Mouse (Mus musculus) brain, embryonic 18.5 days (tissue): ENCODE measurements around the gene Cldn19.
"Not testable (repeated sequence)": the region's sequence is repeated elsewhere in the genome, so short reads cannot be mapped to it uniquely, and the experiment has no call there.

ENCODE experiments used
- DNase-seq: peaks from one replicate; pipeline ENCODE4 v3.0.0-alpha.2; 2012; ENCODE audit warnings: low read depth, low spot score

The Cldn19 gene

DNA sequence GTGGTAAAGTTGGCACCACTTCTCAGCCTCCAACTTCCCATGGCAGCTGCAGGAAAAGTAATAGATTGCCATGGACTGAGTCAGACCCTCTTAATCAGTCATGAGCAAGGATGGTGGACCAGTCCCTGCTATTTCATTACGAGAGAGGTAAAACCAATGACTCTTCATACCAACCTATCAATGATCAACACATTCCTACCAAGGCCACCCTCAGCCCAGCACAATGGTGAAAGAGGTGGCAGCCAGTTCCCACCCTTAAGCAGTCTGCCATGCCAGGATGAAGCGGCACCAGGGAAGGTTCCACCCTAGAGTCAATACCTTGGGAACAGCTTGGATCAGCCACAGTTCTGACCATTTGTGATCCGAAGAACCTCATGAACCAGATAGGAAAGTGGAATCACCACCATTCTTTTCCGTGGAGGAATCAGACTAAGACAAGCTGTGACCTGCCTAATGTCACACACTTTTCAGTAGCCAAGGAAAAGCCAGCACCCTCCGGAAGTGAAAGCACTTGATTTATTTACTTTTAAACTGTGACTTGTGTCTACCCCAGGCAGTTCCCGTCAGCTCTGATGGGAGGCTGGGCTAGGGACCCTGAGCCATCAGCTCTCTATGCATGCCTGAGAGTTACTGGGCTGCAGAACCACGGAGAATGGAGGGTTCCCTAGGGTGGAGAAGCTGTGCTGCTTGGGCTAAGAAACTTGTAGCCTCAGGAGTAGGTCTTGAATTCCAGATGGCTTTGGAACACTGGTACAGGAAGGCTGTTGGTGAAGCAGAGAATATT, 3.0 kb upstream of the Cldn19 start:
- DNase-seq: no peak

DNA sequence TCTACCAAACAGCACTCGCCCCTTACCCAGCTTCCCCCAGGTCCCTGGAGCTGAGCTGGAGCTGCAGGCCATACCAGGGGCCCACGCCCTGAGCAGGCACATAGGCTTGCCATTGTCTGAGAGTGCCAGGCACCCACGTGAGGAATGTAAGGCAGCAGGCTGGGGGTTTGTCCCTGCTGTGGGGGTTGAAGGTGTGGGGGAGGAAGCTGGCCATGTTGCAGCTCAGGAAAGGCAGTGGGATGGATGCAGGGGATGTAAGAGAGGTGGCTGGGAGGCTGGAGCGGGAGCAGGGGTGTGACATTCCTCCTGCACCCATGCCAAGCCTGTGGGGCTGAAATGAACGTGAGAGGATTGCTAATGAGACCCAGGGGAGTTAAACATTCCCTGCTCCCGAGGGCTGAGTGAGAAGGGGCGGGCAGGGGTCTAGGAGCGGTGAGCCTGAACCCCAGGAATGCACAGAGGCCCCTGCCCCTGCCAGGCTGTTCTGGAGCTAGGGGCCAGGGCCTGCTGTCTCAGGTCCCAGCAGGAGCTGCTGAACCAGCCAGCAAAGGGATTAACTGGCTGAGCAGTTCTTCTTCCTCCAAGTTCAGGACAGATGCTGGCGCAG, 1.1 kb upstream of the Cldn19 start:
- DNase-seq: no peak

DNA sequence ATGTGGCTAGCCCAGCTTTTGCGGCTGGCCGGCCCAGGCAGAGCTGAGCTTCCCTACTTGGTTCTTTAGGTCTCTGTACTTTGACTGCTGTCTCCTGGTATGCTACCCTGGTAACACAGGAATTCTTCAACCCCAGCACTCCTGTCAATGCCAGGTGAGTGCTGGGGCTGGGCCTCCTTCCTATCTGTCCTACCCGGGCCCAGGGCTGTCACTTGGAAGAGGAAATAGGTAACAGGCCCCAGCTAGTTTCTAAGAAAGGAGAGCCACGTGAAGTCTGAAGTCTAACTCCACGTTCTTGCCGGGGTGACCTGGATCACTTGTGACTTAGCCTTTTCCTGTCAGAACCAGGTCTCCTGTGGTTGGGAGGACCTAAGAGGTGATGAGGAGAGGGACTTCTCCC, 1.9 kb downstream of the Cldn19 start:
- no peak for DNase-seq

GRCm38 (mm10) chr4:119259344-119260254, 4.4 kb downstream of the Cldn19 start:
- no peak for DNase-seq

DNA sequence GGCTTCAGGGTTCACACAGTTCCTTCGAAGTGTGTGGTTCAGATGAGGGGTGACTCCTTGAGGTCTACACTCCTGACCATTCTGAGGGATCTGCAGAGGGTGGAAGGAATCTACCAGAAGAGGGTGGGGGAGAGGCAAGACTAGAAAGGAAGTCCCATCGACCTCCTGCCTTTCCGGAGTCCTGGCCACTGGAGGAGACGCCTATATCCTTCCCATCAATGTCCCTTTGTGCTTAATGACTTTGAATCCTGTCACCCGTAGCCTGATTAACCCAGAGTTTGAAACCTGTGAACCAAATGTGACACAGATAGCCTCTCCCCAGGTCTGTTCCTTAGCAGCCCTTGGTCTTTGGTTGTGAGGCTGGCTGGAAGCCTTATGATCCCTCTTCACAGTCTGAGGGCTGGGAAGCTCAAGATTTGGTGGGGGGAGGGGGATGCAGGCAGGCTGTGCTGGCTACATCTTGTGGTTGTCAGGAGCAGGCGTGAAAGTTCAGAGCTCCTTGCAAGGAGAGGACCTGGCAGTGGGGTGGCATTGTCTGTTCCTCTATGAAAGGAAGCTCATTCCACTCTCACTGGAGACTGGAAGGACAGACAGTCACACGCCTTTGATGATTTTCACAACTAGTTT, 6.0 kb downstream of the Cldn19 start:
- DNase-seq: no peak

DNA sequence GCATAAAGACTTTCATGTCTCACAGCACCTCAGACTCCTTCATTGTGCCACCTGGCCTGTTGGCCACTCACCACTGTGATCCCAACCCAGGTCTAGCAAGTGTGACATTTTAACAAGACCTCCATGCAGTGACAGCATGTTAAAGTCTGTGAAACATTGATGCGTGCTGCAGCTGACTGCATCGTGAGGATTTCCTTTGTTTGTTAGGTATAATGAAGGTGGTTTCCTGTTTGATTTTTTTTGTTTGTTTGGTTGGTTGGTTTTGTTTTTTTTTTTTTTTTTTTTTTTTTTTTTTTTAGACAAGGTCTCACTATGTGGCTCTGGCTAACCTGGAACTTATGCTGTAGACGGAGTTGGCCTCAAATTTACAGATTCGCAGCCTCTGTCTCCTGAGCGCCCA, 7.3 kb downstream of the Cldn19 start:
- DNase-seq: no peak

GRCm38 (mm10) chr4:119263459-119263858, 8.2 kb downstream of the Cldn19 start:
- DNase-seq: no peak

- DNase-seq: no peak
Observed at GRCm38 (mm10) chr4:119266606-119267005, 11.4 kb downstream of the Cldn19 start.

DNA sequence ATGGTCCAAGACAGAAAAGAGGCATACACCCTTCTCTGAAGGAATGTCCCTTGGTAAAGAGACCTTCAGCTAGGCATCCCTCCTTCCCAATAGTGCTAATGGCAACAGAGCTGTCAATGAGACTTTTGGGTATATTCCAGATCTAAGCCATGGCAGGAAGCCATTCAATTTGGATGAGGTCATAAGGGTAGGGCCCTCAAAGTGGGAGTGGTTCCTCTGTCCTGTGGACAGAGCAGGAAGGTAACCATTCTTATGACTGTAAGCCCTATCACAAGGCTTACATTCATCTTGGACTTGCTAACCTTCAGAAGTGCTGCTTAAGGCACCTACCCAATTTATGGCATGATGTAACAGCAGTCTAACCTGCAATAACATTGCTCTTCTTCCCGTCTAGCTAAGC, 19.4 kb downstream of the Cldn19 start:
- DNase-seq: no peak

- no peak for DNase-seq
Observed at GRCm38 (mm10) chr4:119275226-119275625, 20.0 kb downstream of the Cldn19 start.

DNA sequence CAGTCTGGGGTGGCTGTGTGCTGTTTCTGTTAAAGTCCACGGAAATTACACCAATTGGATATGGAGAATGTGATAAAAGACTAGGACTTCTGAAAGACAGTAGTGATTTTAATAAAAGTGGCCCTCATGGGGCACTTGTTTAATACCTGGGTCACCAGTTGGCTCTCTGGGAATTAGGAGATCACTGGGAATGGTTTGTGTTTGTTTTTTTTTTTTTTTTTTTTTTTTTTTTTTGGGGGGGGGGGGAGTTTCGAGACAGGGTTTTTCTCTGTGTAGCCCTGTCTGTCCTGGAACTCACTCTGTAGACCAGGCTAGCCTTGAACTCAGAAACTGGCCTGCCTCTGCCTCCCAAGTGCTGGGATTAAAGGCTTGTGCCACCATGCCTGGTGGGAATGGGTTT, 20.5 kb downstream of the Cldn19 start:
- DNase-seq: no peak

DNA sequence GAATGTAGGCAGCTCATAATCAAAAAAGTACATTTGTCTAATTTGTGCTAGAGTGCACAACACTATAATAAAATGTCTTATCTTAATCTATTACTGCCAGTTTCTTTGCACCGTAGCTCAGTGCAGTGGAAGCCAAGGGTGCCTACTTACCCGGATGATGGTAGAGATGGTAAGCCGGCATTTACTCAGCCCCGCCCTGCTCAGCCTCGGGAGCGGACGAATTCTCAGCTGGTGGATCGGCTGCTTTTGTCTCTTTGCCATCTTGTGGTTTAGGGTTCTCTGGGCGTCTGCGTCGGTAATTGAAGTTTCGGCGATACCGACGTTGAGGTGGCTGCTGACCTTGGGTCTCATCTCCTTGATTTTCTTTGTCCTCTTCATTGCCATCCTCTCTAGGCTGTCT, 23.6 kb downstream of the Cldn19 start:
- DNase-seq: not testable (repeated sequence)

DNA sequence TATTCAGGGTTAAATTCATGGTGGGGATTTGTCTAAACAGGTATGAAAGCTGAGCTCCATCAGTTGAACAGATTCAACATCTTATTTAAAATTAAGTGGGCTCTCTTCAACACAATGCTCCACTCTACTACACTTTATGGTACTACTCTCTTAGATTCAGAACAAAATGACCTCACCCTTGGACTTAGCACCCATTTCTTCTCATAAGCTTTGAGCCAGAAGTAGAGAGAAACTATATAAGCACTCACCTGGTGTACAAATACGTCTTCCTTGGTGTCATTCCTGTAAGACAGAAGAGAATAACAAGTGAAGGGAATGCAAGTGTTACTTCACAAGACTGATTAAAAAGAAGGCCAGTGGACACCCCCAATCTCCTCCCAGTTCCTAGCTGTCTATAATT, 29.6 kb downstream of the Cldn19 start:
- DNase-seq: no peak

DNA sequence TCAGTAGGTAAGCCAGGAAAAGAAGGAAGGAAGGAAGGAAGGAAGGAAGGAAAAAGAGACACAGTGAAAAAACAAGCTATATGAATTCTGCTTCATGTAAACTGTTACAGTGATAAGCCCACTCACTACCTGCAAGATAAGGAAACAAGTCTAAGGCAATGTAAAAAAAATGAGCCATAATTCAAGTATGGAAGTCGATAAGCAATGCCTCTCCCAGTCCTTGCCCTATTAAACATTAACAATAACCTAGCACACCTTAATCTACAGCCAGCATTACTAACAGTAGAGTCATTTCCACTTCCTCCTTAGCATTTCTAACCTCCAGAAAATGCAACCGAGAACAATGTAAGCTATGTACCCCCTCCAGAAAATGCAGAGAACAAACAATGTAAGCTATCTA, 30.1 kb downstream of the Cldn19 start:
- no peak for DNase-seq

DNA sequence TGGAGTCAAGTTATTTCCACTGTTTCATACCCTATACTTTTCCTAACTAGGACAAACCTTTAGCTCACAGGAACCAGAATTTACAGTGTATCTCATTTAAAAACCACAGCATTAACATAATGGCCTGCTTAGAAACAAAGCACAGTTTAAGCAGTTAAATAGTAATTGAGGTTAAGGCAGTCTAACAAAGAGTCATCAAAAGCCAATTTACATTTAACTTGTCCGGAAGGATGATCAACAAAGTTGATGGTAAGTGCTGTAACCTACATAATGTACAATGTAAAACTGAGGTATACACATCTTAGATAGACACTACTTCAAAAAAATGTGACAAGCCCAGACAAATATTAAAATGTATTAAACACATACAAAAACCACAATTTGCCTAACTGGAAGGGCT, 36.7 kb downstream of the Cldn19 start:
- DNase-seq: no peak

GRCm38 (mm10) chr4:119292771-119293573, 37.8 kb downstream of the Cldn19 start:
- DNase-seq: peak; percentile 37

DNA sequence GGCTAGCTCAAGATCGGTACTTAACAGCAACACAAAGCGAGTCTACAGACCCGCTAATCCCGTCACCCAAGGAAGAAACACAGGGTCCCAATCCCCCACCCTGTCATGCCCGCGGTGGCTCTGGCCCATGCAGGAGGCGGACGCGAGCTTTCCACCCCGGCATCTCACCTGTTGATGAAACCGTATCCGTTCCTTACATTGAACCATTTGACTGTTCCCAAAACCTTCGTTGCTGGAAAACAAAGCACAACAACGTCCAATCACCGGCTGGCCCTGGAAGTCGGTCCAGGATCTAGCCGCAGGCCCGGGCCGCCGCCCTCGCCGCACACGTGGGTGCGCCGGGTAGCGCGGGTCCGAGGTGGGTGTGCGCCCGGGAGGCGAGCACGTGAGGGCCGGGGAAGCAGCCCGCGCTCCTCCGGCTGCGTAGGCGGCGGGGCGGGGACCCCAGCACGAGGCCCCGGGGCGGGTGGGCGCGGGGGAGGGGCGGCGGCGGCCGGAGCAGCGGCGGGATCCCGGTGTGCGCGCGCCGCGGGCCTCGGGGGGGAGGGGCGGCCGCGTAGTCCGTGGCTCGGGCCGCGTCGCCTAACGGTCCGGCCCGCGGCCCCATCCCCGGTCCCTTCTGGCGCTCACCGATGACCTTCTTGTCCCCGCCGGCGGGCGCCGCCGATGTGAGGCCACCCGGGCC, 38.5 kb downstream of the Cldn19 start:
- no peak for DNase-seq

DNA sequence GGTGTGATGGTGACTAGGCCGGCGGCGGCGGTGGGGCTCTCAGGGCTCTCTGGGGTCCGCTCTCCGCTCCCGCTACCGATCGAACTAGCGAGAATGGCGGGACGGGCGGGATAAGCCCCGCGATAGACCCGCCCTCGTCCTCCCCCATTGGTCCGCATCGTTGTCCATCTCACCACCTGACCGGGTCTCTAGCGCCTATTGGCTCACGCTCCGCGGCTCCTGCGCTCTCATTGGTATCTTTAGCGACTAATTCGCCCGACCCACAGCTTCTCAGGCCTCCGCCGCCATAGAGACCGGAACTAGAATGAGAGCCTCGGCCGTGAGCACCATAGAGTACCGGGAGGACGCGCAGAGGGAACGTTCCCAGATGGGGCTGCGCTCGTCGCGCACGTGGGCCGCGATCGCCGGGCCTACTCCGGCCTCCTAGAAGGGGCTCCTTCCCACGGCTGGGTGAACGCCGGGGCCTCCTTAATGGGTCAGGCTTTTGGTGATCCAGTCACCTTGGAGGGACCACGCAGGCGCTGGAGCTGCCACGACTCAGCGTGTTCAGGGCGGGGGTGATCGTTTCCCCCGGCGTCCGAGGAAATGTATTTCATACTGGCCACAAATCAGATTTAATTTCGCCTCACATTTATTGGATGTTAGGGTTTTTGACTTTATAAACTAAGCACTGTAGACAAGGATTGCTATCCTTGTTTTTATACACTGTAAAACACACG, 39.4 kb downstream of the Cldn19 start, which contains the start of gene Ybx1:
Gene Ybx1 (minus strand): TSS at position 190 of the 719 bp plus-strand sequence.
- DNase-seq: peak; percentile 99

GRCm38 (mm10) chr4:119295134-119295453, 39.9 kb downstream of the Cldn19 start:
- DNase-seq: no peak

DNA sequence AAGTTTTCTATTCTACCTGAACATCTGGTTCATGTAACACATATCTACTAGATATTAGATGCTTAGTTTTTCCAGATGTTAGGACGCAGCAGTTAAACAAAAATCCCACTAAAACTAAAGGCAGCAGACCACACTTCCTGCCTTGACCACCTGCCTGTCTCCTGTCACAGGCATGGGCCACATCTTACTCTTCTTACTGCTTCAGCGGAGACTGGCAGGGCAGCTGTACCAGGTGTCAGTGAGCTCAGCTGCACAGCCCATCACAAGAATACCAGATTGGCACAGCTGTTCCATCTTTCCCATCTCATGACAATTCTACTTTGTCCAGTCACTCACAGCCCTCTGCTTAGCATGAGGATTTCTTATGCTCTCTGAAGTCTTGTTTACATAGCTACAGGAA, 42.1 kb downstream of the Cldn19 start:
- DNase-seq: no peak
